Mouse (Mus musculus) megakaryocyte-erythroid progenitor cell, adult 5-6 weeks (primary cell): ENCODE measurements around the gene Pld6. TPM values are rescaled to one million over a fixed set of nuclear protein-coding genes. Genes with fewer than 3 reads are reported as not detected.
A peak's percentile ranks its signal among the peaks of the same experiment; 100 is the strongest.

Experiments used
- ATAC-seq: replicated peaks from 2 replicates; pipeline ENCODE4 v1.8.0; 2016; ENCODE audit warnings: mild to moderate bottlenecking, inconsistent platforms; ENCODE audit not compliant: severe bottlenecking, poor library complexity, low FRiP score, low TSS enrichment
- total RNA-seq, 2 experiments: library from RNA; stranded (forward) in 1 of 2; stranded (reverse) in 1 of 2; fragments of 200-1000, 215-1000 nt in 1 of 2; fragments of >200 nt in 1 of 2; fragmentation: Nextera tagmentation in 1 of 2; gene quantifications; 2 replicates each; pipeline ENCODE4 v1.2.3; 2014 to 2017

Pld6 gene
- total RNA-seq, 2 experiments from 2014 or later = 1.4 to 2.6 TPM

GRCm38 (mm10) chr11:59793390-59793789, 5.9 kb upstream of the Pld6 start:
- ATAC-seq = no peak

- no peak for ATAC-seq
Measured at GRCm38 (mm10) chr11:59789311-59789710, 1.9 kb upstream of the Pld6 start.

GRCm38 (mm10) chr11:59786444-59787198, 824 bp downstream of the Pld6 start:
- ATAC-seq = no peak

- ATAC-seq = no peak
Measured at GRCm38 (mm10) chr11:59783591-59783990, 3.9 kb downstream of the Pld6 start.

- no peak for ATAC-seq
Measured at GRCm38 (mm10) chr11:59782091-59782590, 5.3 kb downstream of the Pld6 start.

- no peak for ATAC-seq
Measured at GRCm38 (mm10) chr11:59780241-59780640, 7.2 kb downstream of the Pld6 start.

- no peak for ATAC-seq
Measured at GRCm38 (mm10) chr11:59779406-59779805, 8.0 kb downstream of the Pld6 start.

- peak; percentile 4; the same call in 1 of the 2 replicates for ATAC-seq
Measured at GRCm38 (mm10) chr11:59778874-59779223, 8.6 kb downstream of the Pld6 start.

- peak; percentile 95 for ATAC-seq
Measured at GRCm38 (mm10) chr11:59778181-59778873, 9.1 kb downstream of the Pld6 start.

GRCm38 (mm10) chr11:59777259-59777658, 10.2 kb downstream of the Pld6 start:
- no peak for ATAC-seq

- ATAC-seq = no peak
Measured at GRCm38 (mm10) chr11:59775435-59776148, 11.9 kb downstream of the Pld6 start.

- peak; percentile 66 for ATAC-seq
Measured at GRCm38 (mm10) chr11:59774522-59774921, 12.9 kb downstream of the Pld6 start.

- ATAC-seq = no peak
Measured at GRCm38 (mm10) chr11:59772902-59773301, 14.5 kb downstream of the Pld6 start.

GRCm38 (mm10) chr11:59772291-59772690, 15.2 kb downstream of the Pld6 start:
- no peak for ATAC-seq

- ATAC-seq = 0 out of 2 replicates have a peak, but pooled peaks have one; percentile 34
Measured at GRCm38 (mm10) chr11:59770753-59771152, 16.7 kb downstream of the Pld6 start.

- ATAC-seq = no peak
Measured at GRCm38 (mm10) chr11:59769738-59770137, 17.7 kb downstream of the Pld6 start.

- no peak for ATAC-seq
Measured at GRCm38 (mm10) chr11:59769307-59769706, 18.1 kb downstream of the Pld6 start.

- ATAC-seq = no peak
Measured at GRCm38 (mm10) chr11:59760796-59761195, 26.6 kb downstream of the Pld6 start.

- no peak; the same call in 1 of the 2 replicates for ATAC-seq
Measured at GRCm38 (mm10) chr11:59759626-59760025, 27.8 kb downstream of the Pld6 start.

- no peak for ATAC-seq
Measured at GRCm38 (mm10) chr11:59759178-59759577, 28.3 kb downstream of the Pld6 start.
